Mouse (Mus musculus) urinary bladder, postnatal 36 days (tissue): ENCODE data around the gene Zbtb44.
"Not testable (repeated sequence)": the region's sequence is repeated elsewhere in the genome, so short reads cannot be mapped to it uniquely, and the experiment has no call there.

Experiments
- DNase-seq, 2 experiments: peaks; one replicate each; pipeline ENCODE4 v3.0.0; 2022; ENCODE audit warnings: low spot score in 2 of 2, mixed read lengths in 1 of 2

Zbtb44 gene

DNA sequence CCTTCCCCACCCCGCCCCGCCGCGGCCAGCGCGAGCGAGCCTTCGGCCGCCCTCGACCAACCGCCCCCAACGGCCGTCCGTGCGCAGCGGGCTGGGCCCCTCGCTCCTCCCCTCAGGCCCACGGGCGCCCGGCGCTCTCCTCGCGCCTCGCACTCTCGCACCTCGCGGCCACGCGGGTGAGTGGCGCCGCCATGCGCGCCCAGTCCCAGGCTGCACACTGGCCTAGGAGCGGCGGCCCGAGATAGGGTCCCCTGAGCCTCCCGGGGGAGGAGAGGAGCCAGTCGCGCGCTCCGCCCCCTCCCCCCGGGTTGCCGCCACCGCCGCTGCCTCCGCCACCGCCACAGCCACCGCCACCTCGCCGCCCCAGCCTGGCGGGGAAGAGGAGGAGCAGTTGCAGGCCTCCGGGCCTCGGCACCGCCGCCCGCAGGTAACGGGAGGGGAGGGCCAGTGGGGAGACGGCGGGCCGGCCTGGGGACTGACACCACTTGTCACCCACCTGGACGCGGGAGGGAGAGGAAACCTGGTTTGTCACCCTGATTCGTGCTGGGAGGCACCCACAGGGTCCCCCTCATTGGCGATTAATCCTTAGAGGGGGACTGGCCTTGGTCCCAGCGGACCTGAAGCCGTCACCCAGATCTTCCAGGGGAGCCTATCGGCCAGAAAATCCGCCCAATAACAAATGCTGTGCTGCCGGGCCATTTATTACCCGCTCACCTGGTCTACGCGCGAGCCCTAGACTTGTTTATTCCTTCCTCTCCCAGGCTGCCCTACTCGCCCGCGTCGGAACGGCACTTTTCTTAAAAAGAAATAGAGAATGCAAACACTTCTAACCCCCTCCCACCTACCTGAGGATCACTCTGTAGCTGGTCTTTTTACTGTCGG lies at the start of gene Zbtb44:
Gene Zbtb44, plus strand, starts transcription at position 113 of the 882 bp plus-strand sequence.
- DNase-seq: no peak

DNA sequence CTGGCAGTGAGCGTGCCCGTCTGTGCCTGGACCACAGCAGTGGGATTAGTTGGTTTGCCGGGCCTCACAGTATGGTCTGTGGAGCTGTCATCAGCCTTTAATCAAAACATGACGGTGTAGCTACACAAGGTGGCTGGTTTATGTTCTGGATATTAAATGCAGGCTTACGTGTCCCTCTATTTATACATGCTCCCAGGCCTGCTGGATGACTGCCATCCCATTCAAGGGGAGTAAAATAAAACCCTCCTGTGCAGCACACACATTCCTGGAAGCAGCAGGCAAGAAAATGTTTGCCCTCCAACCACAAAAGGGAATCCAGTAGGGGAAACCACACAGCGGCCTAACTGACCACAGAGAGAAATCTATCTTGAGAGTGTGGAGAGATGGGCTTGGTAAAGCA lies 44.7 kb upstream of the Zbtb44 start:
- DNase-seq: no peak

DNA sequence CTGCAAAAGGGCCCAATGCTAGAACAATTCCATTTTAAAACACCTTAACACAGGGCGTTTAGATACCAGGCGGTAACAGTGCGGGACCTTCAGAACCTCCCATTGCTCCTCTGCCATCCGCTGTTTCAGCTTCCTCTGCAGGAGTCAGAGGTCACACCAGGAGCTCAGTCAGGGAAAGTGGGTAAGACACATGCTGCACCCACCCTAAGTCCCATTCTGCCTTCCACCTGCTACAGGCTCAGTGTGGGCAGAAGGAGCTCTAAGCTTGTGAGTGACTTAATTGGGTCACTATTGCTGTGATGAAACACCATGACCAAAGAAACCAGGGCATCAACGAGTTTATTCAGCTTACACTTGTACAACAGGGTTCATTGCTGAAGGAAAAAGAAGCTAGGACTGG lies 37.3 kb upstream of the Zbtb44 start:
- no peak for DNase-seq

- DNase-seq: no peak
Measured at GRCm38 (mm10) chr9:30996590-30997562, 33.6 kb upstream of the Zbtb44 start.

GRCm38 (mm10) chr9:31000641-31001040 lies 29.8 kb upstream of the Zbtb44 start:
- no peak for DNase-seq

DNA sequence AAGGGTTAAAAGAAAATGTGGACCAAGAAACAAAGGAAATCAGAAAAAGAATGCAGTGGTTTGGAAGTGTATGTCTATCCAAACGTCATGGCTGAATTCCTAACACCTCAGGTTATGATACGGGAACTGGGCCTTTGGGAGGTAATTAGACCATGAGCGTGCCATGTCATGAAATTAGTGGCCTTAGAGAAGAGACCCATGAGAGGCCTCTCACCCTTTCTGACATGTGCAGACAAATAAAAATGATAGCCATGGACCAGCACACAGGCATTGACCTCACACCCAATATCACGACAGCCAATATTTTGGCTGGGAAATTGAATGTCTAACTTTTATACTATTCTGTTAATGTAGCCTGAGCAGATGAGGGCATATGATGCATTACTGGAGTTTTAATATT lies 27.9 kb upstream of the Zbtb44 start:
- no peak for DNase-seq

DNA sequence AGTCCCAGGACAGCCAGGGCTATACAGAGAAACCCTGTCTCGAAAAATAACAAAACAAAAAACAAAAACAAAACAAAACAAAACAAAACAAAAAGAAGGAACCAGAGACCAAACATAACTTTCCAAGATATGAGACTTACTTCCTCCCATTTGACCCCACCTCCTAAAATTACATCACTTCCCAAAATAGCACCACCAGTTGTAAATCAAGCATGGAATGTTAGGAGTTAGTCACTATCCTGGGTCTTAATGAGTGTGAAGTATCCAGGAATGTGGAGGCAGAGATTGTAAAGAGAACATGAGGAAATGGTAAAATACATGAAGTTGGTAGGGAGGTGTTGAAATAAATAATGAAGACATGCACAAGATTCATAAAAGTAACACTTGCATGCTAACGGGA lies 21.1 kb upstream of the Zbtb44 start:
- DNase-seq: no peak

DNA sequence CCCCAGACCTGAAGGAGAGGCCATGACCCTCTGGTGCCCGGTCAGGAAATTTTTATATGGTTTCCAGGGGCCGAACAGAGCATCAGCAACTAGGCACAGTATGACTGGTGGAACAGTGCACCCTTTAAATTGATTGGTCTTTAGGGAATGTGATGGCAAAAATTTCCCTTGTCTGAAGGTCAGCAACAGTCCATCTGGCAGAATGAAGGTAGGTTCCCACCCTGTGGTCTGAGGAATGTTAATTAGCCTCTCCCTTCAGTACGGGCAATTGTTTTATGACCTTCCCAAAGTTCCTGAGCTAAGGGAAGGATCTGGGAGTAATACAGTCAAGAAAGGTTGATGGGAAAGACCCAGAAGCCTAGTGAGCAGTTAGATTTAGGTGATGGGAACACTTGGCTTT lies 20.4 kb upstream of the Zbtb44 start:
- DNase-seq: no peak

DNA sequence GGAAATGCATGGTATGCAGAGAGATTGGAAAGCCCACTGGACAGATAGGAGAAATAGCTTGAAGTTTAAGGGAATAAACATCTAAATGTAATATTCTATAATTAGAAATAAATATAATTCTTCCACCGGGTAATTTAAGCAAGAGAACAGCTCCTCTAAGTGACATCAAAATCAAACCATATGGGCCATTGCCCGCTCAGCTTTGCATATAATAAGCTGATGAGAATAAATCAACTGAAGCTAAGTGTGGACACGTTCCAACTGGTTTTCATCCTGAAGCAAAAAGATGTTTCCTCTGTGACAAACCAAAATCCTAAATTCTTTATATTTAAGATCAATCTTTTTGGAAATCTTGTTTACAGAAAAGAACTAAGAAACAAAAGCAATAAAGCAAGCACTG lies 19.7 kb upstream of the Zbtb44 start:
- DNase-seq: no peak

DNA sequence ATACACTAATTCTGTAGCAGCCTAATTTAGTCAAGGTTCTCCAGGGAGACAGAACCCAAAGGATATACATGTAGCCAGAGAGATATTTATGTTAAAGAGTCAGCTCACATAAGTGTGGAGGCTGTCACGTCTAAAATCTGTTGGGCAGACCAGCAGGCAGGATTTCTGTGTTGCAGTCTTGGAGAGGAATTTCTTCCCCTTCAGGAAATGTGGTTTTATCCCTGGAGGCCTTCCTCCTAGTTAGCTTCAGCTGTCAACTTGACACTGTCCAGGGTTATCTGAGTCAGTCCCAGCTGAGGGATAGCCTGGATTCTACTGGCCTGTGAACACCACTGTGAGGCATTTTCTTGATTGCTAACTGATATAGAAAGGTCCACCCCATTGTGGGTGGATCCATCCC lies 18.9 kb upstream of the Zbtb44 start:
- no peak for DNase-seq

DNA sequence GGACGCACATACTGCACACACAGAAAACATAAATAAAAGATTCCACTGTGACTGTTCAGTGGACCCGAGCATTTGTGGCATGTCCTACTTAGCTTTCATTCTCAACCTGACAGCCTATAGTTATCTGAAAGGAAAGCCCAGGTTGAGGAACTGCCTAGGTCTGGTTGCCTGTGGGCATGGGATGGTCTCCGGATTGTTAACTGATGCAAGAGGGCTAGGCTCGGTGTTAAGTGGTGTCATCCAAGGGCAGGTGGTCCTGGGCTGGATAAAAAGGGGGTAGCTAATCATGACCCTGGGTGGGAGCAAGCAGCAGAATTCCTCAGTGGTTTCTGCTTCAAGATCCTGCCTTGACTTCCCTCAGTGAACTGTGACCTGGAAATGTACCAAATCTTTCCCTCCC lies 17.8 kb upstream of the Zbtb44 start:
- no peak for DNase-seq

DNA sequence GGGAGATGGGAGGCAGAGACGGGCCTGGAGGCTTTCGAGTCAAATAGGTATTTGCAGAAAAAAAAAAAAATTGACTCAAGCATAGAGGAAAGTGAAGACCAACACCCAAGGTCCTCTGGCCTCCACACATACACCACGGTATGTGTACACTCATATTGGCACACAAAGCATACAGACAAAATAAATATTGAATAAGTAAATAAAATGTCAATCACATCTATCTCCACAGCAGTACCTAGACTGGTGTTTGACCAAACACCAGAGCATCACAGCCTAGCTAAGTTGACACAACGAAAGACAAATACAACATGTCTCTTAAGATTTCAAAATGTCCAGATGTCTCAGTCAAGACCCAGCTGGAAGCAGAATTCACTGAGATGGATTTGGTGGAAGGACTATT lies 17.0 kb upstream of the Zbtb44 start:
- no peak for DNase-seq

GRCm38 (mm10) chr9:31017616-31018015 lies 12.8 kb upstream of the Zbtb44 start:
- no peak for DNase-seq

DNA sequence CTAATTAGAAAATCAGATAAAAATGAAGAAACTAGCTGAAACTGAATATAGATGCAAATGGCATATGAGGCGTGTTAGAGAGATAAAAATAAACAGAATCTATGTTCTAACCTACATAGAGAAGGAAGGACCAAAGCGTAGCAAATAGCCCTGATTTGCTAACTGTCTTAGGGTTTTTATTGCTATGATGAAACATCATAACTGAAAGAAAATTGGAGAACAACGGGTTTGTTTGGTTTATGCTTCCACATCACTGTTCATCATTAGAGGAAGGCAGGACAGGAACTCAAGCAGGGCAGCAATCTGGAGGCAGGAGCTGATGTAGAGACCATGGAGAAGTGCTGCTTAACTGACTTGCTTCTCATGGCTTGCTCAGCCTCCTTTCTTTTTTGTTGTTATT lies 12.3 kb upstream of the Zbtb44 start:
- no peak for DNase-seq

- no peak for DNase-seq
Measured at GRCm38 (mm10) chr9:31018705-31019104, 11.7 kb upstream of the Zbtb44 start.

- no peak for DNase-seq
Measured at GRCm38 (mm10) chr9:31028251-31028650, 2.2 kb upstream of the Zbtb44 start.

GRCm38 (mm10) chr9:31029751-31030511 lies 513 bp upstream of the Zbtb44 start:
- peak; percentile 96 to 97 for DNase-seq

DNA sequence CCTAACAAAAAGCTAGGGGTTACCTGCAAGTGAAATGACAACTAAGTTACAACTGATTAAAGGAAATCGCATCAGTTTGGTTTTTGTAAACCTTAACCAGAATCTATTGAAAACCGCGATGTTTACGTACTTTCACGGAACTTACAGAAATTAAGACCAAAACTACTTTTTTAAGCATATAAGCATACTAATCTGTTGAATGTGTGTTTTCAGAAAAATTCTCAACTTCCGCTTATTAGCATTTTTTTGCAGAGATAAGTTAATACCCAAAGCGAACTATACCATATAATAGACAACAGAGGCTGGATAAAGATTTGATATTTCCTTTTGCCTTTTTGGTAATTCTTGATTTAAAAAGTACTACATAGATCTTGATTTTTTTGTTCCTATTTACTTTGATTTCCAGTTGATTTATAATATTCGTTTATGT lies 985 bp downstream of the Zbtb44 start:
- DNase-seq: no peak

GRCm38 (mm10) chr9:31032546-31032945 lies 2.1 kb downstream of the Zbtb44 start:
- DNase-seq: no peak

- no peak for DNase-seq
Measured at GRCm38 (mm10) chr9:31050208-31050607, 19.8 kb downstream of the Zbtb44 start.

DNA sequence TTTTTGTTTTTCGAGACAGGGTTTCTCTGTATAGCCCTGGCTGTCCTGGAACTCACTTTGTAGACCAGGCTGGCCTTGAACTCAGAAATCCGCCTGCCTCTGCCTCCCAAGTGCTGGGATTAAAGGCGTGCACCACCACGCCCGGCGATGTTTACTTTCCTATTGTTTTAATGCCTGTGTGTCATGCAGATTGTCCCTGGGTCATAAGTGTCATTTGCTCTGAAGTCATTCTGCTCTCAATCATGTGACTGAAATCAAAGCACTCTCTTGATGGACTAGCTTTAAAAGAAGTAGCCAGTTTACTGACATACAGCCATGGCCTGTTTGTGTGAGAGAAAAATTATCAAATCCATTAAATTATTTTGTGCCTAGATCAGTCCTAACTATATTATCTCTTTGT lies 21.1 kb downstream of the Zbtb44 start:
- DNase-seq: not testable (repeated sequence)

- no peak for DNase-seq
Measured at GRCm38 (mm10) chr9:31058723-31059122, 28.3 kb downstream of the Zbtb44 start.
